Mouse (Mus musculus) neural tube, embryonic 12.5 days (tissue): ENCODE data around the gene Gm13212. TPM values are rescaled to one million over a fixed set of nuclear protein-coding genes. Genes with fewer than 3 reads are reported as not detected.
"Not testable (repeated sequence)": the region's sequence is repeated elsewhere in the genome, so short reads cannot be mapped to it uniquely, and the experiment has no call there.

Source experiments
- ATAC-seq: fragments of 200-750 bp; cut with Nextera tagmentation; 2 replicates; pipeline ENCODE4 v1.8.0; 2017; ENCODE audit warnings: low read depth, mild to moderate bottlenecking, moderate TSS enrichment, moderate library complexity; ENCODE audit not compliant: low FRiP score
- H3K27ac ChIP-seq: fragments of 300-500 bp; sonication (generic); 2 replicates; pipeline ENCODE4 v1.5.1; 2016
- H3K27me3 ChIP-seq: fragments of 300-500 bp; sonication (generic); replicated peaks from 2 replicates; pipeline ENCODE4 v1.6.1; 2016; ENCODE audit warnings: mild to moderate bottlenecking
- H3K36me3 ChIP-seq: fragments of 300-500 bp; sonication (generic); 2 replicates; pipeline ENCODE4 v1.6.1; 2016; ENCODE audit warnings: mild to moderate bottlenecking
- H3K4me1 ChIP-seq: fragments of 300-500 bp; sonication (generic); 2 replicates; pipeline ENCODE4 v1.6.1; 2016
- H3K4me2 ChIP-seq: fragments of 300-500 bp; sonication (generic); replicated peaks from 2 replicates; pipeline ENCODE4 v1.6.1; 2016; ENCODE audit warnings: mild to moderate bottlenecking
- H3K4me3 ChIP-seq: fragments of 300-500 bp; sonication (generic); 2 replicates; pipeline ENCODE4 v1.5.1; 2016
- H3K9ac ChIP-seq: fragments of 300-500 bp; sonication (generic); 2 replicates; pipeline ENCODE4 v1.6.1; 2016; ENCODE audit warnings: mild to moderate bottlenecking
- H3K9me3 ChIP-seq: fragments of 300-500 bp; sonication (generic); 2 replicates; pipeline ENCODE4 v1.6.1; 2016; ENCODE audit warnings: mild to moderate bottlenecking
- WGBS: fragments of 180-500 bp; shearing (Covaris S2); methylation state at CpG from one replicate; pipeline ENCODE4 v1.1.7; 2016; 5-methylcytosine and 5-hydroxymethylcytosine counted together
- polyA plus RNA-seq: library from polyadenylated mRNA; unstranded; fragments of >200 nt; fragmentation: Nextera tagmentation; extraction: Ambion mirVana; gene quantifications from 2 replicates; pipeline ENCODE4 v1.2.1, GENCODE M21; 2016

The Gm13212 gene
- polyA plus RNA-seq, 1 experiment from 2014 or later: 1.1 TPM

DNA sequence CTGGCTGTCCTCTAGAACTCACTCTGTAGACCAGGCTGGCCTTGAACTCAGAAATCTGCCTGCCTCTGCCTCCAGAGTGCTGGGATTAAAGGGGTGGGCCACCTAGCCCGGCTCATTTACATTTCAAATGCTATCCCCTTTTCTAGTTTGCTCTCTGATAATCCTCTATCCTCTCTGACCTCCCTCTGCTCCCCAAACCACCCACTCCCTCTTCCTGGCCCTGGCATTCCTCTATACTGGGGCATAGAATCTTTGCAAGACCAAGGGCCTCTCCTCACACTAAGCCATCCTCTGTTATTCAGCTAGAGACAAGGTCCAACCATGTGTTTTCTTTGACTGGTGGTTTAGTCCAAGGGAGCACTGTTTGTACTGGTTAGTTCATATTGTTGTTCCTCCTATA is 9.2 kb downstream of the Gm13212 start:
- not testable (repeated sequence) for H3K27ac ChIP-seq, ATAC-seq
- WGBS: 67% methylated on average over 1 of the region's 1 CpGs

DNA sequence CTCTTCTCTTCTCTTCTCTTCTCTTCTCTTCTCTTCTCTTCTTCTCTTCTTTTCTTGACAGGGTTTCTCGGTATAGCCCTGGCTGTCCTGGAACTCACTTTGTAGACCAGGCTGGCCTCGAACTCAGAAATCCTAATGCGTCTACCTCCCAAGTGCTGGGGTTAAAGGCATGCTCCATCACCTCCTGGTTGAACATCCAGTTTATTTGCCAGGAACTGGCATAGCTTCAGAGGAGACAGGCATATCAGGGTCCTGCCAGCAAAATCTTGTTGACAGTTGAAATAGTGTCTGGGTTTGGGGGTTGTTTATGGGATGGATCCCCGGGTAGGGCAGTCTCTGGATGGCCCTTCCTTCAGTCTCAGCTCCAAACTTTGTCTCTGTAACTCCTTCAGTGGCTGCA is 9.8 kb downstream of the Gm13212 start:
- ATAC-seq: peak; percentile 29; the same call in 1 of the 2 replicates
- not testable (repeated sequence) for H3K4me3 ChIP-seq
- 81% methylated on average over 4 of the region's 4 CpGs for WGBS

More for the DNA sequence above, 9.2 kb downstream of the Gm13212 start:
- not testable (repeated sequence) for H3K36me3 ChIP-seq, H3K4me3 ChIP-seq, H3K9me3 ChIP-seq, H3K4me1 ChIP-seq, H3K4me2 ChIP-seq, H3K27me3 ChIP-seq, H3K9ac ChIP-seq

GRCm38 (mm10) chr4:145640416-145641185 is 55.6 kb downstream of the Gm13212 start:
- H3K27me3 ChIP-seq, H3K36me3 ChIP-seq, H3K4me1 ChIP-seq, H3K9me3 ChIP-seq, H3K27ac ChIP-seq, H3K9ac ChIP-seq, ATAC-seq, H3K4me3 ChIP-seq: not testable (repeated sequence)
- WGBS: 24% methylated on average over 80 of the region's 83 CpGs
- H3K4me2 ChIP-seq: peak overlapping the region; percentile 33

More for the DNA sequence above, 9.8 kb downstream of the Gm13212 start:
- H3K27me3 ChIP-seq, H3K4me1 ChIP-seq, H3K36me3 ChIP-seq, H3K4me2 ChIP-seq, H3K27ac ChIP-seq, H3K9ac ChIP-seq, H3K9me3 ChIP-seq: not testable (repeated sequence)

- not testable (repeated sequence) for H3K36me3 ChIP-seq, ATAC-seq, H3K27ac ChIP-seq, H3K4me3 ChIP-seq, H3K27me3 ChIP-seq, H3K4me1 ChIP-seq, H3K9me3 ChIP-seq, H3K4me2 ChIP-seq, H3K9ac ChIP-seq
- WGBS: 79% methylated on average over 3 of the region's 3 CpGs
Measured at GRCm38 (mm10) chr4:145670385-145670784, 85.4 kb downstream of the Gm13212 start, which contains the start of gene Zfp980. Gene Zfp980 (plus strand): TSS chr4:145670685.

GRCm38 (mm10) chr4:145674286-145674780 is 89.4 kb downstream of the Gm13212 start:
- ATAC-seq, H3K9ac ChIP-seq, H3K4me3 ChIP-seq, H3K36me3 ChIP-seq, H3K27me3 ChIP-seq, H3K9me3 ChIP-seq, H3K4me2 ChIP-seq, H3K27ac ChIP-seq, H3K4me1 ChIP-seq: not testable (repeated sequence)
- WGBS: 69% methylated on average over 2 of the region's 2 CpGs

Other genes with a start within 250 kb of the Gm13212 start
- not detected in 2 replicates for gene Zfp990, start 74.4 kb upstream of the Gm13212 start, polyA plus RNA-seq
- gene Zfp980, start 85.5 kb downstream of the Gm13212 start, polyA plus RNA-seq: 0.08 TPM in 1 of 2 replicates, not detected in the other